Mouse (Mus musculus) brain, embryonic 14.5 days (tissue): ENCODE results near the gene Zfp618.

Experiments
- CTCF ChIP-seq: fragments of 200-500 bp; IDR thresholded peaks from 2 replicates; pipeline ENCODE4 v1.5.1; 2012; ENCODE audit warnings: inconsistent platforms, mild to moderate bottlenecking, moderate library complexity, borderline replicate concordance; ENCODE audit not compliant: insufficient read depth, insufficient read length; ENCODE audit errors: extremely low read depth
- POLR2A ChIP-seq: fragments of 200-500 bp; IDR thresholded peaks from 2 replicates; pipeline ENCODE4 v1.6.1; 2012; ENCODE audit warnings: mild to moderate bottlenecking, inconsistent platforms, borderline replicate concordance; ENCODE audit not compliant: poor library complexity, insufficient read depth, insufficient read length, severe bottlenecking; ENCODE audit errors: extremely low read depth

GRCm38 (mm10) chr4:63000316-63001055 is 35.1 kb downstream of the Zfp618 start:
- no peak for TF ChIP-seq CTCF
- no peak for TF ChIP-seq POLR2A
